Mouse (Mus musculus) mesoderm, embryonic 11.5 days (tissue): ENCODE measurements around the gene Ly6g6f.
"Not testable (repeated sequence)": the region's sequence is repeated elsewhere in the genome, so short reads cannot be mapped to it uniquely, and the experiment has no call there.

Source experiments
- DNase-seq: peaks from one replicate; pipeline ENCODE4 v3.0.0-alpha.2; 2012; ENCODE audit warnings: low read depth, low spot score

Ly6g6f gene

DNA sequence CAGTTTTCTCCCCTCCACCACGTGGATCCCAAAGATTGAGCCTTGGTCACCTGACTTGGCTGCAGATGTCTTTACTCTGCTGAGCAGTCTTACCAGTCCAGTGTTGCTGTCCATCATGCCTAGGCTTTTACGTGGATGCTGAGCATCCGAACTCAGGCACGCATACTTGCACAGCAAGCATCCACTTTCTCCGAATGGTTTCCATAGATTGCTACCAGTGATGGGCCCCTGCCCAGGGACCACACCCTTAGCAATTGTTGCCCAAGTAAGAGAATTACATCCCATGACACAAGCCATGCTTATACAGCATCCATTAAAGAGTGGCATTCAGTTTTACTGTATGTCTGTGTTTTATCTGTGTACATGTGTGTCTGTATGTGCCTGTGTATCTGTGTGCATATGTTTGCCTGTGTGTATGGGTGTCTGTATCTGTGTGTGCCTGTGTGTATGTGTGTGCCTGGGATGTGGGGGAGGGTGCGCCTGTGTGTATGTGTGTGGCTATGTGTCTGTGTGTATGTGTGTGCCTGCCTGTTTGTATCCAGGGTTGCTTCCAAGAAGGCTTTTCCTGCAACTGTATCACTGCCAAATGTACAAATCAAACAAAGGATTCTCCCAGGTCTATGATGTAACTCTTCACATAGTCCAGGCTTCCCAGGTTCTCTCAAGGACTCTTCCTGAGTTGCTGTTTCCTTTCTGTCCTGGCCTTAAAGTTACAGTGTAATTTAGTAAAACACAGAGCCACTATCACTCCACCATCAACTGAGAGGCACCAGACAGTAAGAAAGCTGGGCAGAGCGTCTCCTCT is 29.5 kb downstream of the Ly6g6f start:
- no peak for DNase-seq

DNA sequence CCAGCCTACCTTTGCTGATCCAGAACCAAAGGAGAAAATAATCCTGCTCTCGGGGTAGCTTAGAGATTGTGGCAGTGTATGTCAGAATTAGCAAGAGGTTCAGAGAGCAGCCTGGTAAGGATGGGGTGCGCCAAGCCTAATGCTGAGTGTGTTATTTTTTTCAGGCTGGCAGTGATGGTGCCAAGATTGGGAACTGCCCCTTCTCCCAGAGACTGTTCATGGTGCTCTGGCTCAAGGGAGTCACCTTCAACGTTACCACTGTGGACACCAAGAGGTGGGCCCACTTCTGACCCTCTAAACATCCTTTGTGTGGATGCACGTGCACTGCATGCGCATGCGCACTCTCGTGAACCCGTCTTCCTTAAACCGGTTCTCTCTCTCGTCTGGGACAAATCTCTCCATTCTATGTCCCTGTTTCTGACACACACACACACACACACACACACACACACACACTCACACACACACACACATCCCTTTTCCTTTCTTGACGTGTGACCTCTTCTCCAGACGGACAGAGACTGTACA is 33.1 kb downstream of the Ly6g6f start:
- no peak for DNase-seq

DNA sequence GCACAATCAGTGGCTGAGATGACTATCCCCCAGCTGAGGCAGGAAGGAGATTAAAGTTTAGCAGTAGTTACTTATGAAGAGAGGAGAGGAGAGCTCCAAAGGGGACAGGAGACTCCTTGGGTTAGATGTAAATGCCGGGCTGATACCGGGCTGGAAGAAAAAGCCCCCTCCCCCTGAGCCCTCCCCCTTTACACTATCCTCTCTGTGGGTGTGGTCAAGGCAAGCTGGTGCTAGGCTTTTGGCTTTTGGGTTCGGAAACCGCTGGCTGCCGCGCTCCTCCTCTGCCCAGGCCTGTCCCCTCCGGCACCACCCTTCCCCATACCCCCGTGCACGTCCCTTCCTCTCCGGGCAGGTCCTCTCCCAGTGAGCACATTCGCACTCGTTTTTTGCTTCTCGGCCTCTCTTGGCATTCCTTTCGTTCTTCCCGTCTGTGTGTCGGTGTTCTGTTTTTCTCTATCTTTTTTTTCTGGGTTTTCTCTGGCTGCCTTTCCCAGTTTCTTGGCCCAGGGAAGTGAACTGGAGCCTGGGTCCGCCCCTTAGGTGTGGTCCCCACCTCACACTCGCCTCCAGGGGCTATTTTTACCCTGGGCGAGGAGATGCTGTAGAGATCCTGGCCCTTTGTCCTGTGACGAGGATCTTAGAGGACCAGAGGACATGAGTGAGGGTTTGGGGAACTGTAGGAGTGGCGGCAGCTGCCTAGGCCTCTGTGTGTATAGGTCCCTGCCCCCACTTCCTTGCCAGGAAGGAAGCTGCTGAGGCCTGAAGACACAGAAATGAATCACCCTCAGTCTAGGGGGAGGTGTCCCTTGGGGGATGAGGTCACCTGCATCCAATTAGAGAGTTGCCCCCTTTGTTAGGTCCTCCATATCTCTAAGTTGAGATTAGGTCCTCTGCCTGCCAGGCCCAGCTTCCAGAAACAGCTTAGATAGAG is 34.0 kb downstream of the Ly6g6f start:
- peak; percentile 89 for DNase-seq

DNA sequence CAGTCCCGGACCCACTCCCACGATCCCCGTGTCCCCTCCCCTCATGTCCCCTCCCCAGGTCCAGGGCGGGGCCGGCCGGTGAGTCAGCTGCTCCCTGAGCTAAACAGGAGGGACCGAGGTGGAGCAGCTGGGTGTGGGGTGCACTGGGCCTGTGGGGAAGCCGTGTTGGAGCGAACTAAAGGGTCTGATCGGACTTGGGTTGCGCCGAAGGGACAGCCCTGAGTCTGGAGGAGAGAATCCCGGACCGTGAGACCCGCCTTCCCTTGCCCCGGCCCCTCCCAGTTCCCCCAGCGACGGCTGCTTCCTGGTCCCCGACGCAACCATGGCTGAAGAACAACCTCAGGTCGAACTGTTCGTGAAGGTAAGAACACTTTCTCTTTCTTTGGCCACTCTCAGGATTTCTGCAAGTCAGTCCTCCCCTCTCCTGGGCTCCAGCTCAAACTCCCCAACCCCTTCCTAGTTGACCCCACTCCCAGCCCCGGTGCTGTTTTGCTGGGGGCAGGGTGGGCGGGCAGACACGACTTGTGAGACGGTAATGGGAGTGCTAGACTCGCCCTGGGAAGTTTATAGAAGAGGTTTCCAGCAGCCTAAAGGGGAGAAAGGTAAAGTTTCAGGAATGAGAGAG is 35.2 kb downstream of the Ly6g6f start:
- DNase-seq = peak; percentile 61

DNA sequence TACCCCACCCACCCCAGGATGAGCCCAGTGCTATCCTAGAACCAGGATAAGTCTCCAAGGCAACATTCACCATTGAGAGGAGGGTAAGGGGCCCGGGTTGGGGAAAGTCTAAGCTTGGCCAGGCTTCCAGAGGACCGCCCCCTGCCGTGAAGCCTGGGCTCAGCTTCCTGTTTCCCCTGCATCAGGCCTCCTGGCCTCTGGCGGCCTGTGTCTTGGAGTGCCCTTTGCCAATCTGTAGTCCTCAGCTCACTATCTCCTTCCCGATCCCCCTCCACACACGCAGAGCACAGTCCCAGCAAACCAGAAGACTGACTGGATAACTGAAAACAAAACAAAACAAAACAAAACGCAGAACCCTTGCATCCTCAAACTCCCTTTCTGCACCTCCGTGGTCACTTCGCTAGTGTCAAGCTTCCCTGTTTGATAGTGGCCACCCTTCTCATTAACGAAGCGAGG is 35.8 kb downstream of the Ly6g6f start, which contains the start of gene Clic1:
Gene Clic1, plus strand, starts transcription at position 406 of the 456 bp plus-strand sequence.
- DNase-seq = peak; percentile 83

DNA sequence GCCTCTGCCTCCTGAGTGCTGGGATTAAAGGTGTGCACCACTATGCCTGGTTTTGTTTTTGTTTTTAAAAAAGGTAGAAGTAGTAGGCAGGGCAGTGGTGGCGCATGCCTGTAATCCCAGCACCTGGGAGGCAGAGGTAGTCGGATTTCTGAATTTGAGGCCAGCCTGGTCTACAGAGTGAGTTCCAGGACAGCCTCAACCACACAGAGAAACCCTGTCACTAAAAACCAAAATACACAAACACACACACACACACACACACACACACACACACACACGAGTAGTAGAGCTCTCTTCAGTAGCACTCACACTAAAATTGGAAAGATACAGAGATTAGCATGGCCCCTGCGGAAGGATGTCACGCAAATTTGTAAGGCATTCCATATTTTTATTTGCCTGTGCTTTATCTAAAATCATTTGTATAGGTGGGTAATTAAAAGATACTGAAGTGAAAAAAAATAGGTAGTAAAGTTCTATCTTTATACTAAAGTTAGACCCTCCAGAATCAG is 36.4 kb downstream of the Ly6g6f start:
- no peak for DNase-seq

DNA sequence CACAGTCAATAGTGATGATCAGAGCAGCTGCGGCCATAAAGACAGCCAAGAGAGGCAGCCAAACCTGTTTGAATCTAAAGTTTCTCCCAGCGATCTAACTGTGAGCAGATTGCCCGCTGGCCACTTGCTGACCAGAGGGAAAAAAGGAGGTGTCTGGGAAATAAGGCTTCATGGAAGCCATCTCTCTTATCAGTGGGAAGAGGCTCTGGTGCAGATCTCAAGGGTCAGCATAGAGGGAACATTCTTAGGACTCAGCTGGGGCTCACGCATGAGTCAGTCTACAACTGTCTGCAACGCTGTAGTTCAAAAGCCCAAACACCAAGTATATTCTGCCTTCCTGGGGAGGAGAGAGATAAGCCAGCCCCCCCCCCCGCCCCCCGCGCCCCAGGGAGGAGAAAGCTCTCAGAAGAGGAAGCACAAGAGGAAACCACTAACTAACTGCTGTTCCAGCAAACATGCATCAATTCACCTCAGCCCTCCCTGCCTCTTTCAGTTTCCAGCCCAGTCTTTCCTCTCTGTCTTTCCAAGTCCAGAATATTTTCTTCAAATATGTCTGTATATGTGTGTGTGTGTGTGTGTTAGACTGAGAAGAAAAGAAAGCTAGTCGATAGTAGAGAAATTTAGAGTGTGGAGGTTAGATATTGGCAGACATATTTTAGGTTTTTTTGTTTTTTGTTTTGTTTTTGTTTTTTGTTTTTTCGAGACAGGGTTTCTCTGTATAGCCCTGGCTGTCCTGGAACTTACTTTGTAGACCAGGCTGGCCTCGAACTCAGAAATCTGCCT is 37.1 kb downstream of the Ly6g6f start:
- DNase-seq = no peak

DNA sequence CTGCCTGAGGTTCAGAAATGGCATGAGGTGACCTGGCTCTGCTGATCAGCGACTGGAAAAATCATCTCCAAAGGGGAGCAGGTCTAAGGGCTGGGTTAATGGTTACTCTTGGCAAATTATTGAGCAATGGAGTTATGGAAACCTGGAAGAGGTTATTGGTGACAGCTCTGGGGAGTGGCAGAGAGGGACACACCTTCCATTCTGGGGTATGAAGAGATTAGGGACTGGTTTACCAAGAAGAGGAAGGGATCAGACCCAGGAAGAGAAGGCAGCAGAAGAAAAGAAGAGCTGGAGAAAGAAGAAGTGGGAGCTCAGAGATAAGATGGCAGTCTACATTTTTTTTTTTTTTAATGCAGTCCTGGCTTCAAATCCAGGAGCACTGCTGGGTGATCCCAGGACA is 37.7 kb downstream of the Ly6g6f start:
- no peak for DNase-seq

DNA sequence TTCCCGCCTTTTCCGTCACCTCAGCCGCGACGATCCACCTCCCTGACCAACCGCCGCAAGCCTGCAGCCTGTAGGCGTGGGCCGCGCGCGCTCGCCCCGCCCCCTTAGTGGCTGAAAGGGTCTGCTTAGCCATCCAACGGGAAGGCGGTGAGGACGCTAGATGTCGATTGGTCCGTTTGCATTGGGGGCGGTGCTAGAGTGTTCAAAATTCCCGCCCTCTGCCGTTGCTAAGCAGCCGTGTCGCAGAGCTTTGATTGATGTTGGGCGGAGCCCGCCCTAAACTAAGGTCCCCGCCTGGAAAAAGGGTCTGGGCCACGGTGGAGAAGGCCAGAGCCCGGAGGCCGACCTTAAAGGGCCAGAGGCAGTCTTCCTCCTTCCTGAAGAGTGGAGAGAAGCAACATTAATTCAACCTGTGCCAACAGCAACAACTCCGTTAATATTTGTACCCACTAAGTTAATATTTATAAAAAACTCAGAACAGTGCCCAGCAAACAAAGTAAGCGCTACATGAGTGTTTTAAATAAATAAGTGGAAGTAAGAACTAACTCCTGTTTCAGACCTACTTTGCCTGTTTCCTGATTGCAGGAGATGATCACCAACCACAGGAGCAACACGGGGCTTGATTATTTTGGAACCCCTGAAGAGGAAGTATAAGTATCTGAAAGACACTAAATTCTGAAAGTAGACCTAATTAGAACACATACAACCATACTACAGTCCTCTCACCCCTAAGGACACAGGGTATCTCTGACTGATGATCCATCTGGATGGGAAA is 38.5 kb downstream of the Ly6g6f start, which contains the start of gene Msh5:
Gene Msh5, minus strand, starts transcription at position 65 of the 775 bp plus-strand sequence.
- DNase-seq = peak; percentile 100

DNA sequence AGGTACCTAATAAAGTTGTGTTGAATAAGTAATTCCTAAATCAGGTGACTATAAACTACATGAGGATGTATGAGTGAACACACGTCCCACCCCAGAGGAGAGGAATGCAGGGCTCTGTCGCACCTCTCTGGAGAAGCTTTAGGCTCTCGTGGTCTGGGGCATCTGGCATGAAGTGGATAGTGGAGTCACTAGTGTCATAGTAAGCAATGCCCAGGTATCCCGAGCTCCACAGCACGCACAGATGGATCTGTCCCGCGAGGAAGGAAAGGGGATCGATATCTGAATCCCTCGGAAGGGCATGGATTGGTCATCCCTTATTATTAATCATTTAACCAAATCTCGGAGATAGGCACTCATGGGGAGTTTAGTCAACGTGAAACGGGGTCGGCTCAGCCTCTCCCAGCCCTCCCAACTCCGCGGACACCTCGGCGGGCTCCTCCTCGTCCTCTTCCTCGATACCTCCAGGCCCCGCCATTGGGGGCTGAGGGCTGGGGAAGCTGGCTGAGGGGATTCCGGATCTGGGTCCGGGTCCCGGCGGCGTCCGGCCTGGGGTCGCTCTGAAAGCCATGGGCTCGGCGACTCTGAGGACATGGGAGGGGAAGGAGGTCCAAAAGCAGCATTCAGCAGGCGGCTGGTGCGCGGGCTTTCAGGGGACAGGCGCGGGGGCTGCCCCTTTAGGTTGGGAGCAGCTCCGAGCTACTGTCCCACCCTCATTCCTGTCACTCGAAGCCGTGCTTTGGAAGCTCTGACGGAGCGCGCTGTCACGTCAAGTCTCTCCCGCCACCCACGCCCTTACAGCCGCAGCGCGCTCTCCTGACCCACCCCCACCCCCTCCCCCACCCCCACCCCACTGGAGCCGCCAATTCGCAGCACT is 39.4 kb downstream of the Ly6g6f start:
- no peak for DNase-seq

DNA sequence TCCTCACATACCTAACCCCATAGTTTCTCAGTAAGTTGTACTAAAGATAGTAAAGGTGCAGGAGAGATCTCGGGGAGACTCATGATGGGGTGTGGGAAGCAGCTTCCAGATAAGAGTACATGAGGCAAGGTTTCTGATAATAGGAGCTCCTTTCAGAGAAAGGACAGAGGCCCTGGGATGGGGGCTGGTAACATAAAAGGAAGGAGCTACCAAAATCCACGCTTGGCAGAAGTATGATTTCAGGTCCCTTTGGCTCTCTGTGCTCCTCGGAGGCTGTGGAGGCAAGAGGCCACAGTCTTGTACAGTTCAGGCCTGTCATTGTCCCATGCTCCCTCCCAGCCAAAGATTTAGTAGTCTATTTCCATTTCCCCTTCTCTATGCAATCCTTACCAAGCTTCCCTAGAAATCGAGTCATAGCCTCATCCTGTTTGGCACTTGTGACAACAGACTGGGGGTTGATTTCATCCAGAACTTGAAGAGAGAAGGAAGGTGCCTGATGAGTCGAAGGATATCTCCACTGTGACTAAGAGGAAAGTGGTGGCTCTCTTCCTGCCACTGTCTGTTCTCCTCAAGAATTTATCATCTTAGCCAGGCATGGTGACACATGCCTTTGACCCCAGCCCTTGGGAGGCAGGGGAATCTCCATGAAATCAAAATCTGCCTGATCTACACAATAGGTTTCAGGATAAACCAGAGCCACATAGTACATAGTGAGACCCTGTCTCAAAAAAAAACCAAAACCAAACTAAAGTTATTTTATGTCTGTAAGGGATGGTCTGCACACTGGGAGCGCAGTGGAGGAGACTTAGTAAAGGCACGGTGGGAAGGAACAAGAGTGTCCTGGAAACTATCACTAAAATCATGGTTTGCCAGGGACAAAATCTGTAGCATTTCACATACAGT is 40.3 kb downstream of the Ly6g6f start:
- no peak for DNase-seq

DNA sequence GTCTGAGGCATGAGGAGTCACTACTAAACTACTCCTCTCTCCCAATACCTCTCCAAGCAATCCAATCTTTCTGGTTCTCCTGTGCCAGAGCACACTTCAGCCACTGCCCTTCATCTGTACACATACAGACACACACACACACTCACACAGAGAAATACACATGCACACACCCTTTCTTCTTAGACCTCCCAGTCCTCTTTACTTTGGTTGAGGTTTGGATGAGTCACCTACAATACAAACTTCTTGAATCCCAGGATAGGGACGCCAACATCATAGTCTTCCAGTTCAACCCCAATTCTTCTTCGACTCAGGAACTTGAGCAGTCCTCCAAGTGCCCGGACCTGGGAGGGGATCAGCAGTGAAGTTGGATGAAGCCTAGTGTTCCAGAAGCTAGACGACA is 41.6 kb downstream of the Ly6g6f start:
- DNase-seq = no peak

DNA sequence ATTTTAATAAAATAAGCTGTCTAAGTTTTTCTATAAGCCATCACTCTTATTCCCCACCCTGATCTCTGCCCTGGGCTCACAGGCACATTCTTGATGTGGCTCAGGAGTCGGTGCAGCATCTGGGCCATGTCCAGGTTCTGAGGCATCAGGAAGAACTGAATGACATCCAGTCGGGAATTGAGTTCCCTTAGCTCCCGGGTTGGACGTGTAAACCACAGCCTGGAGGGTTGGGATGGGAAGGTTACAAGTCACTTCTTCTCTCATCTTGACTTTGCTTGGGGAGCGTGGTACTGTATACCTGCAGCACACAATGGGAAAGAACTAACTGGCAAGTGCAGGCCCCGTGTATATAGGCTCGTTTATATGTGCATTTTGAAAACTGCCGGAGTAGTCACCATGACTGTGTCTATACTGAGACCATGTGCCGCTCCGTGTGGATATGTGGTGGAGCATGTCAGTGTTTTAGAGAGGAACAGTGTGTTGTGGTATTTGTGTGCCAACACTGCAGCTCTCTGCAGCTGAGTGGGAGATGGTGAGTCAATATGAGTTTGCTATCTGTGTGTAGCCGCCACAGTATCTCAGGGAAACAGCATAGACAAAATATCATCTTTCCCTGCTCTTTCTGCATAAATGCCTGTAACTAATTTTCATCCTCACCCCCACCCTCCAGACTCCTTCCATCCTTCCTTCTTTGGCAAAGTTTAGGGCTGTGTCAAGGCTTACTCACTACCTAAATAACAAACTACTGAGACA is 46.1 kb downstream of the Ly6g6f start:
- no peak for DNase-seq

DNA sequence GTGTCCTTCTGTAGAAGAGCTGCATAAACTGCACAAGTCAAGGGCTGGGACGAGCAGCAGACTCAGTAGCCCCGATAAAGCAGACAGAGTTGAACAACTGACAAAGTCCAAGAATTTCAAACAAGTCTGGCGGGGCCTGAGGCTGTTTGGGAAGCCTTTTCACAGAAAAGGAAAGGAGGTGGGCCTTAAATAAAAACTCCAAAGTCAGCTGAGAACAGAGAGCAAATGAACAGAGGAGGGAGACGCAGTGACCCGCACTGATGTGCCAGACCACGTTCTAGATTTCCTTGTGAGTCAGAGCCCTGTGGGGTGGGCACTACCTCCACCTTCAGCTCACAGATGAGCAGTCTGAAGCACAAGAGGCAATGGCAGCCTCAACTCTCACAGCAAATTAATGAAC is 50.5 kb downstream of the Ly6g6f start:
- no peak for DNase-seq

DNA sequence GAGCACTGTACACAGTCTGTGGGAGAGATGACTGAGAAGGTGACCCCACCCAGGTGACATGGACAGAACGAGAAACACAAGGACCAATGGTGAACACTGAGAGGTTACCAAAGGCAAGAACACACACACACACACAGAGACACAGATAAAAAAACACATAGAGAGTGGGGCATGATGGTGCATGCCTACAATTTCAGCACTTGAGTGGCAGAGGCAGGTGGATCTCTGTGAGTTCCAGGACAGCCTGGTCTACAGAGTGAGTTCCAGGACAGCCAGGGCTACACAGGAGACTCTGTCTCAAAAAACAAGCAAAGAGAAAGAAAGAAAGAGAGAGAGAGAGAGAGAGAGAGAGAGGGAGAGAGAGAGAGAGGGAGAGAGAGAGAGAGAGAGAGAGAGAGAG is 51.7 kb downstream of the Ly6g6f start:
- DNase-seq = not testable (repeated sequence)

DNA sequence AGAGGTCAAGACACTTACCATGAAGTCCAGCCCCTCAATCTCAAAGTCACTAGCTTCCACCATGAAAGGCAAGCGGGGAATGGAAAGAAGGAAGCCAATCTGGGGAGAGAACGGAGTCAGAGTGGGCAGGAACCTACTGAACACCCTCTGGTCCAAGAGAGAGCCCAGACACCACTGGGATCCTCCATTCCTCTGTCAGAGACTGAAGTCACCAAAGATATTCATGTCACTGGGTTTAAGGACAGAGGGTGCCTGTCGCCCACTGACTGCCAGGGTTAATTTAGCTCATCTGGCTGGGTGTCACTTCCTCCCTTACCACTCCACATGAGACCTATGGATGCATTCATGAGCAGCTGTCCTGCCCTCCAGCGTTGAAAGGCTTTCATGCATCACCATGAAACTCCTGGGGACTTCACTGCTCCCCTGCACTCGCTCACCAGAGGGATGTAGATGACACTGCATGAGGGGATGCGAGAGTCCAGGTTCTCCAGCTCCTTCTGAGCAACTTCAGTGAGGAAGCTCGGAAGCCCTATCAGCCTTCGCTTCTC is 53.0 kb downstream of the Ly6g6f start:
- DNase-seq = no peak

DNA sequence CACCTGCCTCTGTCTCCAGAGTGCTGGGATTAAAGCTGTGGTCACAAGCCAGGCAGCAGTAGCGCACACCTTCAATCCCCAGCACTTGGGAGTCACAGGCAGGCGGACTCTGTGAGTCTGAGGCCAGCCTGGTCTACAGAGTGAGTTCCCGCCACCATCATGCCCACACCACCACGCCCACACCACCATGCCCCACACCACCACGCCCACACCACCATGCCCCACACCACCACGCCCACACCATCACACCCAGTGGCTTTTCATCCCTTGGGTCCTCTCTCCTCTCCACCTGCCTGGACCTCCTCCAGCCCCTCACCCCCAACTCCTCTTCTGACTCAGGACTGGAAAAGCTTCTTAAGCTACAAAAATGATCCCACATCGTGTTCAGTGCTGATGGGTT is 53.5 kb downstream of the Ly6g6f start:
- no peak for DNase-seq
